Mouse (Mus musculus) retina, postnatal 7 days (tissue): ENCODE measurements around the gene Pfkfb2.
A peak's percentile ranks its signal among the peaks of the same experiment; 100 is the strongest.

Source experiments
- DNase-seq: peaks from one replicate; pipeline ENCODE4 v3.0.0-alpha.2; 2012; ENCODE audit warnings: low read depth, low spot score

Gene Pfkfb2

DNA sequence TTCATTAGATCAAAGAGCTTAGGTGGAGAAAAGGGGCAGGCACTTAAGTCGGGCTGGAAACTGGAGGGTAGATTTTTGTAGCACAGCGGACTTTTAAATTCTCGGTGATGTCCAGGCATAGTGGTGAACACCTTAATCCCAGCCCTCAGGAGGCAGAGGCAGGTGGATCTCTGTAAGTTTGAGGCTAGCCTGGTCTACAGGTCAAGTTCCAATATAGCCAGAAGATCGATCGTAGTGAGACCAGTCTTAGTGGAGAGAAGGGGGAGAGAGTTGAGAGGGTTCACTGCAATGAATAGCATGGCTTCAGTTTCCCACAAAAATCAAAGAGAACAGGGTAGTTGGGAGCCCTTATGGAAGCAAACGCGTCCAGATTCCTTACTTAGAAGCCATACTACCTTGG, 8.9 kb upstream of the Pfkfb2 start:
- DNase-seq, result no peak

DNA sequence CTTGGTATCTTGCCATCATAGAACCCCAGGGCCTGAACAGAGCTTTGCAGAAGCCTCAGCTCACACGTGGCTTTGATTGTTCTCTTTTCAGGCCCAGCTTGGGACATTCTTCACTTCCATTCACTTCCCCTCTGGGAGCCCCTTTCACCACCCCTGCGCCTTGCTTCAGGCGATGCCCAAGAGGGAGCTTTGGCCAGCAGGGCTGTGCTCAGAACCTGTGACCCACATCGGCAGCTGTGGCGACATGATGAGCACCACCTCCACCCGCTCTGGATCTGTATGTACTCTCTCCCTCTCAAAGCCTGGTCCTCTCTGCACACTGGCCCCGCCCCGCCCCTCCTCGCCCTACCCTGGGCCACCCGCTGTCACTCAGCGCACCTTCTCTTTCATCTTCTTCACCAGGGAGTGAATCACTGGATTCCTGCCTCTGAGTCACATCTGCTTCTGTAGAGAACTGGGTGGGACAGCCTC, 8.4 kb upstream of the Pfkfb2 start:
- no peak for DNase-seq

DNA sequence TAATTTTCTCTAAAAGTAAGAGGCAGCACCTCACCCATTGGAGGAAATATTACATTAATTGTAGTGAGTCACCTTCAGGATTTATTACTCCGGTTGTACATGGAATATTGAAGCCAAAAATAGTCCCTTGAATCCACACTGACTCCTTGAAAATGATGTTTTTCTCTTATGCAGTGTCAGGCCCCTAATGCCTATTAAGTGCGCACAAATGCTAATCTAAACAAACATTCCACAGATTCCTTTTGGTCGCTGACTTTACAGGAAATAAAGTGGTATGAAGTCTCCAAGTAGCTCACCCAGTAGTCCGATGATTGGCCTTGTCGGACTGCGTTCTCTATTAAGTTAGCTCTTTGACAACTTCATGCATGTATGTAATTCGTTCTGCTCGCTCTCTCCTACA, 5.8 kb upstream of the Pfkfb2 start:
- DNase-seq, result no peak

DNA sequence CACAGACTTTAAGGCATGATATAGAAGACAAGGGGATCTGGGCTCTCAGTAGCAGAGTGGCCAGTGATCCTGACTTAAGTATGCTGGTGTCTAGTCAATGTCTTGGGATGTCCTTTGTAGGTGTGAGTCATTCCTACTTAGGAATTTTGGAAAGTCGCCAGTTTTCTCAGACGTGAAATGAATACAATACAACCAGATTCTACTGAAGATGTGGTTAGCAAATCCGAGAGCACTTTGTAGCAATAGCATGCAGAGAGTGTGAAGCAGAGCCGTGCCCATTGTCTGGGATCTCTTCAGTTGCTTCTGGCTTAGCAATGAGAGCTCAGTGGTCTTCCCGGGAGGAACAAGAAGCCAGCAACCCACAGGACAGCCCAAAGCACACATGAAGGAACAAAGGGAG, 5.4 kb upstream of the Pfkfb2 start:
- no peak for DNase-seq

DNA sequence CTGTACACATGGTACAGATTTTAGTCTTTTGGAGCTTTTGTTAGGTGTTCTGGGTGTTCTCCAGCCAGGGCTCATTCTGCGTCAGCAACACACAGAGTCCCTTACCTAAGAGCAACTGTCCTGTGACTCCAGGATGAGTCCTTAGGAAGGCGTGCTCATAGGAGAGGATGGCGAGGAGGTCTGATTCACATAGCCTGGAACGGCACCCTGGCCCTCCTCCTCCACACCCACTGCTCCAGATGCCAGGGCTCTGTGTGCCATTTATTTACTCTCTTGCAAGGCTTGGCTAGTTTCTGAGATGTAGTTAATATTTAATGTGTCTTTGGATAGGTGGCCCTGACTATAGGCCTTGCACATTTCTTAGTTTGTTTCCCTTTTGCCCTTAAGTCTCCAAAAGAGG, 4.6 kb upstream of the Pfkfb2 start:
- DNase-seq, result no peak

DNA sequence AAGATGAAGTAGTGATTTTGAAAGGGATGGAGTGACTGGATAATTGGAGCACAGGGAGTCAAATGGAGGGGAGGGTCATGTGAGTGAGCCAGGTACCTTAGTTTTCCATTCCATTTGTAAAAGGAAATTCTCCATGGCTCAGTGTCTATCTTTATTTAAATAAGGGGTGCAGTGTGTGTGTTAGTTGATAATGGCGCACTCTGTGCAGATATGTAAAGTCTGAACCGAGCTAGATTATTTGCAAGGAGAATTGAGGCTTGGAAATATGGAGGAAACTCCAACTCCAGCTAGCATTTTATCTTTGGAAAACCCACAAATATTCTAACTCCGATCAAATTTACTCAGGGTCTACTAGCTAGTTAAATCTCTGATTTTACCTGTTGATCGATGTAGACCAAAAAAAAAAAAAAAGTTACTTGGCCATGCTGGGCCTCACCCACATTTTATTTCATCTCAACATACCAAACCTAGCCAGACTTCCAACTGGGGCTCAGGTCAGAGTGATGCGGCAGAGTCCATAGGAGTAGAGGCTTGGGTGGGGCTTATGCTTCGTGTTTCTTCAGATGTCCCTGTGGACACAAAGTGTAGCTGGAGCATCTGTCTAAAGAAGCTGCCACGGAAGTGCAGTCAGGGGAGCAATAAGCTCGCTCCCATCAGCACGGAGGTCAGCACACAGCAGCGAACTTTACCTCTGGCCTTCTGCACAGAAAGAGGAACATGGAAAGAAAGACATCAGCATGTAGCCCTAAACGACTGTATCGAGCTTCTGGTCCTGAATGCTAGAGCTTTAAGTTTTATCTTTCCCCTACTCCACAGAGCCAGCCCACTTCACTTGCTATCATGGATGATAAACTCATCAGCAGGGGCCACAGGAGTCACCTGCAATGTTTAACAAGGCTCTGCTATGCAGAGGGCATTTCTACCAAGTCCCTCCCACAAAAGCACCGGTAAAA, 3.9 kb upstream of the Pfkfb2 start:
- no peak for DNase-seq

DNA sequence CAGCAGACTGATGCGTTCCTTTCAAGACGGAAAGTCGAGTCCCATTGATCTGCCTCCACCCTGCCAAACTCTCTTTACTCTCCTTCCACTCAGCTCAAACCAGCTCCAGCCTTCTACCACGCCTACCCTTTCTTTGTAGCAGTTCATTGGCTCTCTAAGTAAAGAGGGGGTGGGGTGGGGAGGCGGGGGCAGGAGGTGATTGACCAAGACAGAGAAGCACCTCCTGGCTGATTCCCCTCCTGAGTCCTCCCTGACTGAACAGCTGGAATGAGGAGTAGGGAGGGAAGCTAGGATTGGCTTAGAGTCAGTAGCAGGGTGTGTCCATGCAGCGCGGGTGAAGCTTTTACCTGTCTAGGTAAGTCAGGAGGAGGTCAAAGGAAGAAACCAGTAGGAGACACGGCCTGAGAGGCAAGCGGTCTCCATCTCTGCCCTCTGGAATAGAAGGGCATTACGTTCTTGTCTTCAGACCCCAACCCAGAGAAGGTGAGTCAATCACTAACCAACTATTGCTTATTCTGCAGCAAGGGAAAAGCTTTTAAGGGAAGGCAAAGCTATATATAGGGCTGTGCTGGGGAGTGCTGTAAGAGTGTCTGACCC, 2.8 kb upstream of the Pfkfb2 start, which contains the start of gene AA986860:
AA986860 (plus strand) TSS at position 236 of the 597 bp plus-strand sequence.
- DNase-seq, result no peak

DNA sequence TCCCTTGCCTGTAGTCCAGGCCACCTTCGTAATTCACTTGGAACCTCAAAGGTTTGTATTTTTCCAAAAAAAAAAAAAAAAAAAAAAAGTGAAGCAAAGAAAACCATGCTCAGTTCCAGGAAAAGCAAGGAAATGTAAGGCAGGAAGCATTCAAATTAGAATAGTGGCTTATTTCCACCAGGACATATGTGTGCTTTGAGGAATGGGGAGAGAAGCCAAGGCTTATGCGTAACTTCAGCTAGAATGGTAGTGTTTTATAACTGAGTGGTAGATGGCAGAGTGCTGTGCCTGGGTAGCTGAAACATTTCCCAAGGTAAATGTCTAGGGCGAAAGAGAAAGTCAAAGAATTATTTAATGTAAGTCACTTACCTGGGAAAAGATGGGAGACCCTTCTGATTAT, 345 bp downstream of the Pfkfb2 start:
- DNase-seq, result no peak

DNA sequence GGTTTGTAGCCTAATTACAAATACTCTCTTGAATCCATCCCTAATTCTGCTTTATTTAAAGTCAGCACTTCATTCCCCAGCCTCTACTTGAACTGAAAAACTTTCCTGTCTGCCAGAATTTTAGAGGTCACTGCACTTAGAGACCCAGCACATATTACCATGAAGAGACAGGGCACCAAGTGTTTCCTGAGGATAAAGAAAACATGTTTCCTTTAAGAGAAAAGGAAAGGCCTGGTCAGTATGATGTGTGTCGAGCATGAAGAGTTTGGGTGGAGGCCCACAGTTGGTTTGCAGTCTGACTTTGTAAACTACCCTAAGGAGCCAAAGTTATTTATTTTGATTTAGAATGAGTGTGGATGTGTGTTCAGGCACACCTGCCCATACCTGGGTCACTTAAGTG, 983 bp downstream of the Pfkfb2 start:
- no peak for DNase-seq

DNA sequence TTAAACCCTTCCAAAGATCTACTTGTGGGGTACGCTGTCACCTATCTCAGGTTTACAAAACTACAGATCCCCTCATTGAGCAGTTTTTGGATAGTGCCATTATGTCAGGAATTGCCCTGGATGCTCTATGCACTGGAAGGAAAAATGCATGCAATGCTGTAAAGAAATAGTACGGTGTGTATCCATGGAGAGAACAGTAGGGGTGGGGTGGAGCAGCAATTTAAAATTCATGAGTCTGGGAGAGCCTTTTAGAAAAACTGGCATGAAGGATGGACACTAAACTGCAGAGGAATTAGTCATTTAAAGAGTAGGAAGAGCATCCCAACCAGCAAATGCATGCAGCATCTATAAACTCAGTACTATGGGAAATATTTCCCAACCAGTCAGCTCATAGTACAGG, 2.7 kb downstream of the Pfkfb2 start:
- no peak for DNase-seq

DNA sequence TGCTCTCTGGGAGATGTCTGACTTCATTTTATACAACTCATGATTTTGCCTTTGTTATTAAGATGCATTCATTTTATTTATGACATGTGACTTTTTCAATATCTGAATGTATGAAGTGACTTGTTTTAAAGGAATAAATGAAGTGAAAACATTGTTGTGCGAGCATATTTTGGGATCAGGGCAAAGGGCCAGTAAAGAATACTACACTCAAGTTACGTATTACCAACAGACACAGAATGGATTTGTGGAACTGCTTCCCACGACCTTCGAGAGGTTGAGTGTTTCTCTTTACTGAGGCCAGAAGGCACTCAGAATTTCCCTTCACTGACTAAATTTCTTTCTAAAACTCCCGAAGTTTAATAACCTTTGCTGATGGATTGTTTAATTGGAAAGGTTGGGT, 4.8 kb downstream of the Pfkfb2 start:
- DNase-seq, result no peak

DNA sequence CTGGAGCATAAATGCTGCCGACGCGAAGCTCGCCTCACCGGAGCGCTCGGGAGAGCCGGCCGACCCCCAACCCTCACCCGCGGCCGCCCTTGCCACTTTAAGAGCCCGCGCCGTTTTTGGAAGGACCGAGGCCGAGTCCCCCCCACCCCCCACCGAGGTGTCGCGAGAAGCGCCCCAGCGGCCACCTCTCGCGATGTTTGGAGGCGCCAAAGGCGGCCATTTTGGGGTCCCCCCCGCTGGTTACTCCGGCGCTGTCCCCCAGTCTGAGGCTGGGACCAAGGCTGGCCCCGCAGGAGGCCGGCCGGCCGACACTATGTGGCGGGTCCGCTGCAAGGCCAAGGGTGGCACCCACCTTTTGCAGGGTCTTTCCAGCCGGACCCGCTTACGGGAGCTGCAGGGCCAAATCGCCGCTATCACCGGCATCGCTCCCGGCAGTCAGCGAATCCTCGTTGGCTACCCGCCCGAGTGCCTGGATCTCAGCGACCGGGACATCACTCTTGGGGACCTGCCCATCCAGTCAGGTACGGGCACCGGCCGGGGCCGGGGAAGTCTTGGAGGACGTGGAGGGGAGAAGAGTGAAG, 11.7 kb downstream of the Pfkfb2 start, which contains the start of gene Yod1:
Yod1 (plus strand) TSS at position 37 of the 581 bp plus-strand sequence.
- DNase-seq, result peak; percentile 88

DNA sequence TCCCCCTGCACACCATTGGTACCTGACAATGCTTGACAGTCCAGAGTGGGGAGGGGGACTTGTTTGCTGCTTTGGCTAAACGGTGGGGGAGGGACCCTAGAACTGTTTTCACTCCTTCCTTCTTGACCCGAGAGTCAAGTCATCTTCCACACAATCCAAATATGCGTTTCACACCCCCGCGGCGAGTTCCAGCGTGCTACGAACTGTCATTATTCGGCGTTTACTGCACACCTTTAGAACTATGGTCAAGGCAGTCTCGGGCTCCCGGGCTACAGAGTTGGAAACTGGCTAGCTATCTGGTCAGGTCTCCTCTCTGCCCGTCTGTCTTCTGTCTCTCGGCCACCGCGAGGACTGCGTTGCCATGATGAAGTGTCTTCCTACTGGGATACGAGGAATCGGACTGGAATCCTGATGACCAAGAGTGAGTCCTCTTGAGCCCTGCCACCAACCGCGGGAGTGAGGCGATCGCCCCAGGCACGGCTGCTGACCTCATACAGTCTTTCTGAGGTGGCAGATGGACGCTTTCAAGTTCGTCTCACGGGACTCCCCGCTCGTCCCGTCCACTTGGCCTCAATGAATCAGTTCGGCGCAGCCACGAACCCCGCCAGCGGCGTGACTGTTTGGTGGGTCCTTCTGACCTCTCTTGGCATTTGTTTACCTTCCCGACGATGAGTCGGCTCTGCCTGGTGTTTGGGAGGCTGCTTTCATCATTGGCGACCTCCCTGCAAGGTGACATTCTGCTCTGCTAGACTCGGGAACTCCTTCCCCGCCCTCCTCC, 12.4 kb downstream of the Pfkfb2 start:
- no peak for DNase-seq

DNA sequence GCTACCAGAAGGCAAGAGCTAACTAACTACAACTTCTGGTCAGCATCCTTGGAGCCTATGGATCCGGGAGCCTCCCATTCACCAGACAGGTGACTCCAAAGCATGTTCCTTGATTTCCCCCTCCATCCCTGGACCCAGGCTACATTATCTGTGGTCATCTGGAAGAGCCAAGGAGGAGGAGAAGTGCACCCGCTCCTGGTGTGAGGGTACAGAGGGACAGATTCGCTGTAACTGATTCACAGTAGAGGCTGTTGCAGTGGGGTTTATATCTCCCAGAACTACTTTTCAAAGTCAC, 12.9 kb downstream of the Pfkfb2 start:
- DNase-seq, result no peak

DNA sequence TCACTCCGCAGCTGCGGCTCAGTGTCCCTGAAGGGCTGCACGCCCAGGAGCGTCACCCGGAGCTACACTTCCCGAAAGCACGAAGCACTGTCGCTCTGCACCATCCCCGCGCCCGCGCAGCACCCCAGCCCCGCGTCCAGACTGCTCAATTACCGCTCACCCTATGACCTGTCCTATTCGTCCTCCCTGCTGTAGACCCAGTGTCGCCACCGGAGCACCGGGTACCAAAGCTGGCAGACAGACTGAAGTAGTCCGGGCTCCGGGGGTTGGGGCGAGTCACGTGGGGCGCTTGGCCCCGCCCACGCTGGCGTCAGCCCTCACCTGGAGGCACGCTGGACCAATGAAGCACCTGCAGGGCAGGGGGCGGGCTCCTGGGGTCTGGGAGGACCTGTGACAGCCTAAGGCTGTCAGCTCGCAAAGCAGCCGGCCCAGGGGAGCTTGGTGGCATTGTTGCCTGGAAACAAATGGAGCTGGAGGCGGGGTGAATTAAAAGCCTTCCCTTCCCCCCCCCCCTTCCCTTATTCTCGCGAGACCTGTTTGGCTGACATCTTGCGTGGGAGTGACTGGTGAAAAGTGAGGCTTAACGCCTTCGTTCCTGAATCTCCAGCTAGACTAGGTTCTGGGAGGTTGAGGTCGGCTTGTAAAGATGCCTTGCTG, 13.4 kb downstream of the Pfkfb2 start, which contains the start of gene Gm29427:
Gm29427 (minus strand) TSS at position 239 of the 657 bp plus-strand sequence.
- peak; percentile 90 for DNase-seq

DNA sequence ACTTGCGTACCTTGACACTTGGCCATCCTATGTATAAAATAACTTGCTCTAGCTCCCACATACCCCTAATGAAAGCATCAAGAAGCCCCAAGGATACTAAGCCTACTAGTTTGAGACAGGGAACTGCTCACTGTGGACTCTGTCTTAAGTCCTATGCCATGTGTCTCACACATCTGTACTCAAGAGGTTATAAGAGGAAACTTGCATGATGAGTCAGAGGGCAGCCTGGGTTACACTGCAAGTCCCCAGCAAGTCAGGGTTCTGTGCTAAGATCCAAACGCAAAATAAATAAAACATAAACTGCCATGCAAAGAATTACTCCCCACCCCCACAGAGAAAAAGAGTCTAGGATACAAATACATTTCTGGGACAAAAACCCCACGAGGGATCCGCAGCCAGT, 15.0 kb downstream of the Pfkfb2 start:
- DNase-seq, result no peak

DNA sequence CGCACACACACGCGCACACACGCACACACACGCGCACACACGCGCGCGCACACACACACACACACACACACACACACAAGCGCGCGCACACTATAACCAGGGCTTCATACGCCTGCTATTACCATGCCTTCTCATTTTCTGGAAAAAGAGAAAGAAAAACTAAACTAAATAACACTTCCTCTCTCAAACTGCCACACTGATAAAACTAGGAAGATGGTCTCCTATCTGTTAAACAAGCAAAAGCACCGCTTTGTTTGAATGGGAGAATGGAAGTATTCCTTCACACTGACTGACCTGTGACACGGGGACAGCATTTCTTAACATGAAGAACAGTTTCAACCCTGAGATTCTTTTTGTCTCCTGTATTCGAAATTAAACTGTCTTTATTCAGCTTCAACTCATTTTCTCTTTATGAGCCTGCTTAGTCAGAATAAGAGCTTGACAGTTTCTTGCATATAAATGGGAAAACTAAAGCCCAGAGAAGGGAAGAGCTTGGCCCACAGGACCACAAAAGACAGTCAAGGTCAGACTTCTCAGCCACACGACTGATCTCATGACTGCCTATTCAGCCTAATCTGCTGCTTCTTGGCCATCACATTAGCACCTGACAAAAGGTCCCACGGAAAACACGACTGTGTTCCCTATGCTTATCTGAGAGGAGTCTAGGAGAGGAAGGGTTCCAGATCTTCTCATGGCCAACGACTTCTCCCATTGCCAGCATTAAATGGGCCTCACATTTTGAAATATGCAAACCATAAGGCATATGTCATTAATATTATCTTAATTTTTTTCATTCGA, 18.6 kb downstream of the Pfkfb2 start:
- DNase-seq, result no peak

DNA sequence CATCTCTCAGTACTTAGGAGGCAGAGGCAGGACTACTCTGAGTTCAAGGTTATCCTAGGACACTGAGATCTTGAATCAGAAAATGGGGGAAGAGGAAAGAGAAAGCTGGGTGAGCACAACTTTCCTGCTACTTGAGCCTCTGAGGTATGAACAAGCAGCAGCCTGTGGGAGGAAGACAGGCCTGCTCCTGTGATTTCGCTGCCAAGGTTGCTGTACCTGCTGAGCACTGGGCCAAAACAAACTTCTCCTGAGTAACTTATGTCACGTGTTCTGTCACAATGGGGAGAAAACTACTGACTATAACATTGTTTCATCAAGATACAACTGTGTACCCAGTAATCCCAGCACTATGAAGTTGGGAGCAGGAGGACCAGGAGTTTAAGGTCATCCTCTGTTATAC, 25.4 kb downstream of the Pfkfb2 start:
- DNase-seq, result no peak

DNA sequence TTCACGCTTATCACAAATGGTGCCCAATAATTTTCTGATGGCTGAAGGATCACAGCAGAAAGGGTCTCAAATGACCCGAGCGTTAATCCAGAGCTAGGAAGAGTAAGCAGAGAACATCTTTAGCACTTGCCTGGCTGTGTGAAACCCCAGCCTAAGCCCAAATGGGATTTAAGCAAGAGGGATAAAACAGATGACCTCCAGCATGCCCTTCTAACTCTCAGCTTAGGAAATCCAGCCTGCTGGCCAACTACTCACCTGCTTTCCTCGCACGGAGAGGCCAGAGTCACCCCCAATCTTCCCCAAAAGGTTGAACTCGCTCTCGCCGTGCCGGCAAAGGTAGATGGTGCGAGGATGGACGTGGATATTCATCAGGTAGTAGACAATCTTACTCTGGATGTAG, 27.1 kb downstream of the Pfkfb2 start:
- DNase-seq, result no peak

DNA sequence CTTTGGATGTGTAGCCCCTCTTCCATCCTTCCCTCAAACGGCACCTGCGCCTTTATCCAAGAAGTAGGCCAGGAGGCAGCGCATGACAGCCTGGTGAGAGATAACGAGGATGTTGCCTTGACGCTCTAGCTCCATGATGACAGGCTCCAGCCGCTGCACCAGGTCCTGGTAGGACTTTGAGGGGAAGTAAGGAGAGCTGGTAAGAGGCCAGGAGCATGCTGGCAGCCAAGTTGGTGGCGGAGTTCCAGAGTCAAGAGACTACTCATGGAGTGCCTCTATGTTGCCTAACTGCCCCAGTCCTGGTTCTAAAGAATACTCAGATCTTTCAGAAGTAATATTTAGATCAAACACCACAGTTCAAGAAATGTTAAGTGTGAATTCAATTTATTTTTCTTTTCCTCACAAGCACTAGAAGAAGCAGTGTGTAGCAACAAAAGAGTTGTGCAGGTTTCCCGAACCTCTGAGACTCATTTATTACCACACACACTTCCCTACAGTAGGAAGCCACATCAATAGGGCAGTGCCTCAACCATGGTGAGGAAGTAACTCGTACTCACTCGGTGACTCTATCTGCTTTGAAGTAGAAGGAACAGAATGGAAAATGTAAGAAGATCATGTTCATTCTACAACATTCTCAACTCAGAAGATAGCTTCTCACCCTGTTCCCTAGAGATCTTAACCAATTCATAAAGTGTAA, 29.0 kb downstream of the Pfkfb2 start:
- no peak for DNase-seq
